Mouse (Mus musculus) regulatory T cell (primary cell): ENCODE measurements at regions not wholly inside any gene's neighbourhood (a gene's known extent, or its start where the extent isn't known, plus 50 kb on each side); places are given as distances from the start of the nearest gene placed in this dataset.

Source experiments
- in situ Hi-C: fragments of 300-600 bp; cut with MboI, MseI; formaldehyde crosslinking; loops from one replicate; pipeline ENCODE4 v1.15.1; 2025; ENCODE audit warnings: high pct_unique_total_duplicates

- in situ Hi-C loops: no loop called here
These were observed 515.3 kb upstream of the Adgrl2 start for GRCm38 (mm10) chr3:149505692-149506091.

DNA sequence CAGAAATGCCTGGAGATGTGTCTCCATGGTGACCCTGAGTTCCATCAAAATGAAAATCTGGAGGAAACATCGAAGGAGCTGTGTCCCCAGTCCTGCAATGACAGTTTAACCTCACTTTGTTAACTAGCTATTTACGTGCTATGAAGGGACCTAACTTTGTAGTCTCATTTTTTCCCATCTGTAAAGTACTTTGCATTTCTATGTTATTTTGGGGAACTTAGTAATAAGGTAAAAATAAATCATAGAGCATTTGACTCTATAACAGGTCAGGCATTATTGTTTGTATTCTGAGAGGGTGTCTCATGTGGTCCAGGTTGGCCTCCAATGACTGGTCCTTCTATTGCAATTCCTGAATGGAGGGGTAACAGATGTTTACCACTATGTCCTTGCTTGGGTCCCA is 513.6 kb upstream of the Adgrl2 start:
- in situ Hi-C loops: no loop called here

DNA sequence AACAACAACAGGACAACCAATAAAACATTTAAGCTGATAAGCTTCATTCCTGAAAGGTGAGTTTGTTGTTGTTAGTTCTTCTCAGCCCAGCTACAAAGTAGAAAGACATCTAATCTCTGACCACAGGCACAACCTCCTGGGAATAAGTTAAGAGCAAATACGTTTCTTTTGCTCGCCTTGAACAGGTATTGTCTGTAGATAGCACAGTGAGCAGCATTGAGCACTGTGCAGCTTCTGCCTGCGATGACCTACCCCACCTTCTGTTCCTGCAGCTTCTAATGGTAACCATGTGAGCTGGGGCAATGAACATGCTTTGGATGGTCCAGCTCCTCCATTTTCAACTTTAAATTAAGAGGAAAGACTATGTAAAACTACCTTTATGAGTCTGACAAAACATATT is 509.8 kb upstream of the Adgrl2 start:
- in situ Hi-C loops: no loop called here

DNA sequence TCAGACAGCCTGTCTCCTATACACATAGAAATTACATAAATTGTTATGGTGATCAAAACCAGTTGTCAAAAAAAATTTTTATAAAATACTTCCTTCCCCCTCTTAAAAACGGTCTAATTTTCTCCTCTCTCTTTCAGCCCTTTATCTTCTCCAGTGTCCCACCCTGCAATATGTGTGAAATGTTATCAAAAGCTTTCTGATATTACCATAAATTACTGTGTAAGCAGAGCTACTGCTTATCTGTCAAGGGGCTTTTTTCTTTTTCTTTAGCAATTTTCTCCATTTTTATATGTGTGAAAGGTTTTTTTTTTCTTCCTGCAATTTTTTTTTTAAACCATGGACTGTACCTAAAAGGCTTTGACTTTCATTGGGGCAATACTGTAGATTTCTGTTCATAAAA is 508.4 kb upstream of the Adgrl2 start:
- in situ Hi-C loops: no loop called here

GRCm38 (mm10) chr3:149496829-149497471 is 506.6 kb upstream of the Adgrl2 start:
- in situ Hi-C loops: no loop called here

DNA sequence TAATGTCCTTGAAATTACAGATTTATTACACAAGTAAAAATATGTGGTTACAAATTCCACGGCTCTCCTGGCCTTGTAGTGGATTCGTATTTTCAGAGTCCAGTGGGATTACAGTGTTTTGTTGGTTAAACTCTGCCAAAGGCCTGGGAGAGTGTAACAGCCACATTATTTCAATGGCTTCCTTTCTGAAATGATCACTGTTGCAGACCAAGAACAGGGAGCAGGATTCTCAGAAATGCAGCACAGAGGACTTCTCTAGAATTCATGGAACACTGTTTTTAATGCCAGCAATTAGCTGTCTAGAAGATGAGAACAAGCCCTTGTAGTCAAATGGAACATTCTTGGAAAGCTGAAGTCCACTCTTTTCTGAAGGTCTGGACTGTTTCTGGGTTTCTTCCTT is 505.8 kb upstream of the Adgrl2 start:
- in situ Hi-C loops: no loop called here

GRCm38 (mm10) chr3:149488147-149488546 is 497.8 kb upstream of the Adgrl2 start:
- in situ Hi-C loops: no loop called here

GRCm38 (mm10) chr3:149485406-149485805 is 495.1 kb upstream of the Adgrl2 start:
- in situ Hi-C loops: no loop called here

DNA sequence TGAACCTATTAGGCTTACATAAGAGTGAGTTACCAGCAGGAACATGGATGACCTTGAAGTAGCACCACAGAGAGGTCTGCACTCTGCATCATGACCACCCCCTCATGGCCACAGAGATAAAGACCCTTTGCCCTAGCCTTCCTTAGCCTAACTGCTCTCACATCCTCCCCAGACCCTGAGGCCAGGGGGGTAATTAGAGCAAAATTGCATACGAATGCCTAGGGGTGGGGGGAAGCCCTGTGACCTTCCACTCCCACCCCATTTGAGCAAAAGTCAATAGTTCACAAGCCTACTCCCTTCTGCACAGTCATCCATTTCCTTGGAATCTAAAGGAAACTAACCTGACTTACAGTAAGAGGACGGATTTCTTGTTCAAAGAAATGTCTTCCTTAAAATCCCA is 494.0 kb upstream of the Adgrl2 start:
- in situ Hi-C loops: no loop called here

GRCm38 (mm10) chr3:149476151-149476550 is 485.8 kb upstream of the Adgrl2 start:
- in situ Hi-C loops: no loop called here

DNA sequence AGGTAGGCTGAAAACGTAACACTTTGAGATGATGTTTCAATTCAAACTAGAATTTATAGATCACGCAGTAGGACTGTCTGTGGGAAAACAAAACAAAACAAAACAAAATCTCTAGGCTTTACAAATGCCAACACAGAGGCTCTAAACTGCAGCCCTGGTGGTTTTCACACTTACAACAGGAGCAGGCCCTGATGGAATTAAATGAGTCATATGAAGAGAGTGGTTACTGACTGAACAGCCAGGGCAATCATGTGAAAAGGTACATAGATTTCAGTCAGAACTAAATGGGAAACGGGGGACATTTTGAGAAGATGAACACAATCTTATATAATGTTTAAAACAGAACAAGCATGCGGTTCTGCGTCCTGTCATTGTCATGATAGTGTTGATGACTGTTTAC is 476.6 kb upstream of the Adgrl2 start:
- in situ Hi-C loops: no loop called here

GRCm38 (mm10) chr3:149464603-149465002 is 474.2 kb upstream of the Adgrl2 start:
- in situ Hi-C loops: no loop called here

DNA sequence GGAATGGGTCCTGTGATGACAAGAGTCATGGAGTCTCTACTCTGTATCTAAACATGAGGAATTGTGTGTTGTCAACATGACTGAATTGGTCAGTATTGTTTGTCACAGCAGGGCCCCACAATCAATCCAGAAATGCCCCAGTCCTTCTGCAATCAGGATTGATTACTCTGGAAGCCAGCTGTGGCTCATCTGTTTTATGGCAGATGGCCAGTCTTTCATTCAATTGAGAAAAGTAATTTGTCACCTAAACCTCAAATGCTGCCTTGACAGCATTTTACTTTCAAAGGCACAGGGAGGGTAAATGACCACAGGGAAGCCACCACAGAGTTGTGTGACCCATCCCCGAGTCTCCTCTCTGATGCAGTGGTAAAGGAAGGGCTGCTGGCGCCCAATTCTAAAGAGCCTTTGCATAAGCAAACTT is 471.8 kb upstream of the Adgrl2 start:
- in situ Hi-C loops: no loop called here

GRCm38 (mm10) chr3:149461613-149462012 is 471.3 kb upstream of the Adgrl2 start:
- in situ Hi-C loops: no loop called here

DNA sequence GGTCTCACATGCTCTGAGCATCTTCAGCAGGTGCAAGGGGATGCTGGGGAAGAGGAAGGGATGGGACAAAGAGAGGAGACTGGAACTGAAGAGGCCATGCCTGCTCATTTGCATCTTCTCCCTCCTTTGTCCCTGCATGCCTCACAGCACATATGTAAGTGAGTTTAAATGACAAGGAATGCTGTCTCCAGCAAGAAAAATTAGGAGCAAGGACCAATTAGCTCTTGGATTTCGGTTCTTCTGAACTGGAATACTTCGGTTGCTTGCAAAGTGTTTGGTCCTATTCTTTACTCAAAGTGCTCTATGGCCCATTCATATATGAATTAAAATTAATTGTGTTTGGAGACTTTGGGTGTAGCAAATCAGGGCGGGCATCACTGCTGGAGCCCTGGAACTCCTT is 459.0 kb upstream of the Adgrl2 start:
- in situ Hi-C loops: no loop called here

- in situ Hi-C loops: no loop called here
These were observed 455.7 kb upstream of the Adgrl2 start for GRCm38 (mm10) chr3:149445991-149446564.

DNA sequence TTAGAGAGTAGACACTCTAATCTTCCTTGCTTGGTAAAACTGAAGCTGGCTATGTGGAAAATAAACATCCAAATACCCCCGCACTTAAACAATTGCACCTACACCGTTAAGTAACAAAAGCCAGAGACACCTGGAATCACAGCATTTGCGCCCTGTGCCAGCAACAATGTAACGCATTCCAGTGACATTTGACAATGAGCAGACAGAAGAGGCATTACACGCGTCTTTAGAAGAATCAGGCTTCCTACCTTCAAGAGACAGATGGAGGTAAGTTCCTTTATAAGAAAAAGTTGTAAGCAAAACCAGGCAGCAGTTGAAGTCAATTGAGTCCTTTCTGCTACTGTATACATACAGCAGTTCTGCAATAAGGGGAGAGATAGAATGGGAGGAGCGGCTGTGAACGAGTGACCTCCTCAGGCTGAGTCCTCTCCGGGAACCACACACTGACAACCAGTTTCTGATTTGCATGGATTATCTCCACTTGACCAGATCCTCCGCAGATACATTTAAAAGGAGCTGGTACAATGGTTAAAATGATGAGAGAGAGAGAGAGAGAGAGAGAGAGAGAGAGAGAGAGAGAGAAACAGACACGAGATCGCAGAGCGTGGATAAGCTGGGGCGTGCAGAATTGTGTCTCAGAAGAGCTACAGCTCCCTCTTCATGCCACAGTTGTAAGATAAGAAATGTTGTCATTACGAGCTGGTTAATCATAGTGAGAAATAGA is 454.7 kb upstream of the Adgrl2 start:
- in situ Hi-C loops: no loop called here

- in situ Hi-C loops: no loop called here
These were observed 454.0 kb upstream of the Adgrl2 start for GRCm38 (mm10) chr3:149444377-149444776.

GRCm38 (mm10) chr3:149441227-149441626 is 450.9 kb upstream of the Adgrl2 start:
- in situ Hi-C loops: no loop called here

- in situ Hi-C loops: no loop called here
These were observed 447.4 kb upstream of the Adgrl2 start for GRCm38 (mm10) chr3:149437763-149438162.

- in situ Hi-C loops: no loop called here
These were observed 446.6 kb upstream of the Adgrl2 start for GRCm38 (mm10) chr3:149436944-149437343.

- in situ Hi-C loops: no loop called here
These were observed 446.1 kb upstream of the Adgrl2 start for GRCm38 (mm10) chr3:149436420-149436819.

DNA sequence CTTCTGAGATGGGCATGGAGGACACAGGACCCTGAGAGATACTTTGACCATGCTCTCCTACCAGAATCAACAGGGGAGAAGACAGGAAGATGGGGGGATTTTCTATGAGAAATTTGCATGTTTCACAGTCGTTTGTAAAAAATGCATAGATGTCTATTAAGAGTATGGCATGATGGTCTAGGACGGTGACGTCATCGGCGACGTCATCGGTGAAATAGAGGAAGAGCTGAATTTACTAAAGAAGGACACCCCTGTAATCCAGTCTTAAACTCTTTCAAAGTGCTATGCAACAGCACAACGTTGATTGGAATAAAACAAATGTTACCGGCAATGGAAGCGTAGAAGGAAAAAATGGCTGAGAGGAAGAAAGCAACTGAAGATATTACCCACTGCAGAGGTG is 441.4 kb upstream of the Adgrl2 start:
- in situ Hi-C loops: no loop called here
